Mouse (Mus musculus): ENCODE measurements around the gene Gucy1a1. TPM values are rescaled to one million over a fixed set of nuclear protein-coding genes. Genes with fewer than 3 reads are reported as not detected.

Gucy1a1 gene
- polyA plus RNA-seq, 1 experiment from 2014 or later: 25.4 TPM

DNA sequence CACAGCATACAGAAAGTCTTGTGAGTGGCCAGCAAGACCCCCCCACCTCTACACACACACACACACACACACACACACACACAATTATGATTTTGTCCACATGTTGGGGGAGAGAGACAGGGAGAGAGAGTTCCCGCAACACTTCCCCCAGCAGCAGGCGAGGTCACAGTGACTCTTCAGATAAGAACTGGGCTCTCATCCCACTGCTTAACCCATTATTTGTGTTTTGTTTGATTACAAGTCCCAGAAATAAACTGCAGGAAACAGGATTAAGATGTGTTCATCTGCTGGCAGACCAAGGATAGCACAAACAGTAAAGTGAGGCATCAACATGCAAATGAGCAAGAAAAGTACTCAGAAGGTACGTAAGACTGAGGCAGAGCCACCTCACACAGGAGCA, 33.6 kb downstream of the Gucy1a1 start:
- WGBS: 67% methylated on average over 3 of the region's 3 CpGs
- ATAC-seq: no peak
- Histone ChIP-seq H3K36me3 (ENCODE audit: control insufficient read depth, insufficient read depth, low read length) (0 out of 2 replicates have a peak, but pooled peaks cover 3% of the 10 kb centered on the region), H3K4me2 (ENCODE audit: low read length) (no peak overlapping the region), H3K4me1 (ENCODE audit: control insufficient read depth, insufficient read depth, low read length) (0 out of 2 replicates have a peak, but pooled peaks cover 2% of the 10 kb centered on the region), H3K9me3 (replicated peaks; ENCODE audit: control insufficient read depth, low read length, poor library complexity, severe bottlenecking) (no peaks in the 10 kb centered on the region), H3K4me3 (ENCODE audit: low read depth, low read length) (no peak overlapping the region), H3K9ac (ENCODE audit: low read depth, low read length) (no peak overlapping the region), H3K27me3 (ENCODE audit: control insufficient read depth, insufficient read depth, low read depth, low read length) (no peaks in the 10 kb centered on the region), H3K27ac (ENCODE audit: low read length) (no peak overlapping the region)

DNA sequence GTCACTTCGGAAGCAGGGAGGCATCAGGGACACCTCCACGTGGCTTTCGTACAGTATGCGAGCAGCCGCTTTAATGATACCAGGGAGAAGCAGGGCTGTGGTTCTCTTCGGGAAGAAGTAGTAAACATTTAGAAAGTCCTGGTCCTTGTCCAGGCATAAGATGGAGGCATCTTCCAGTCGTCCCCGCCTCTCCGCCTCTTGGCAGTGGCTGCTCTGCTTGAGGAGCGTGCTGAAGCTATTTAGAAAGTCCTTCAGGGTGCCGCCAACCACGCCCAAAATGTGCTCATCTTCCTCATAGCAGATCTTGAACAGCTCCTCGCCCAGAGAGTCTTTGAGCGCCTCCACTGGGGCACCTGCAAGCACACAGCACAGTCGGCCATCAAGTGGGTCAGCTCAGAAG, 36.6 kb downstream of the Gucy1a1 start:
- no peak overlapping the region for H3K4me2 ChIP-seq (ENCODE audit: low read length)
- no peak overlapping the region for H3K4me3 ChIP-seq (ENCODE audit: low read depth, low read length)
- no peak overlapping the region for H3K27ac ChIP-seq (ENCODE audit: low read length)
- 94% methylated on average over 15 of the region's 15 CpGs for WGBS
- H3K36me3 ChIP-seq (ENCODE audit: control insufficient read depth, insufficient read depth, low read length): 0 out of 2 replicates have a peak, but pooled peaks cover 3% of the 10 kb centered on the region
- 0 out of 2 replicates have a peak, but pooled peaks cover 2% of the 10 kb centered on the region for H3K4me1 ChIP-seq (ENCODE audit: control insufficient read depth, insufficient read depth, low read length)
- no peak for ATAC-seq
- H3K9ac ChIP-seq (ENCODE audit: low read depth, low read length): no peak overlapping the region
- no peaks in the 10 kb centered on the region for H3K27me3 ChIP-seq (ENCODE audit: control insufficient read depth, insufficient read depth, low read depth, low read length)
- no peaks in the 10 kb centered on the region for H3K9me3 ChIP-seq (replicated peaks; ENCODE audit: control insufficient read depth, low read length, poor library complexity, severe bottlenecking)

DNA sequence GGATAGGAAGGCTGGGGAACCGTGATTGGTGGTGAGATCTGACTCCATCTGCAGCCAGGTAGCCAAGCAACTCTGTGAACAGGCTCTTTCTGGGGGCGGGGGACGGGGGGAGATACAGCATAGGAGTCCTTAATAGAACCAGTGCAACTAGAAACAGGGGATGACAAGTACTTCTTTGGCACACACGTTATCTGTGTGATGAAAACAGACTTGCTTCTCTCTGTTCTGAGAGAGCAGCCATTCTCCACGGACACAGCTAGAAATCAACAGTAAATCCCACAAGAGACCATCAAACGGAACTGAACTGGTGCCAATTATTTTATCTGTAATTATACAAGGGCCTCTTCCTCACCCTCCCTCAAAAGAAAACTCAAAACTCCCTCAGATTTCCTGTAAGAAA, 41.4 kb downstream of the Gucy1a1 start:
- Histone ChIP-seq H3K27me3 (ENCODE audit: control insufficient read depth, insufficient read depth, low read depth, low read length) (no peaks in the 10 kb centered on the region), H3K9ac (ENCODE audit: low read depth, low read length) (no peak overlapping the region)
- 62% methylated on average over 6 of the region's 6 CpGs for WGBS

DNA sequence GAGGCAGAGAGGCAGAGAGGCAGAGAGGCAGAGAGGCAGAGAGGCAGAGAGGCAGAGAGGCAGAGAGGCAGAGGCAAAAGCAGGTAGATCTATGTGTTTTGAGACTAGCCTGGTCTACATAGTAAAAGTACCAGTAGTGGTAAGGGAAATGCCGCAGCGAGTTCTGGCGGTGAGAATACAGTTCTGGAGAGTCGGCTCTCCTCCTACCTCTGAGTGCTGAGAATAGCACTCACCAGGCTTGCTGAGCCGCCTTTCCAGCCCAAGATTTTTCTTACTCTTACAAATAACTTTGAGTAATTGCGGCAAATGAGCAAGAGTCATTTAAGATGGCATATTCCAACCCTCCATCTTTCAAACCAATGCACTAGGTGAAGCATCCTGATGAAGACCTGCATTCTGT, 46.5 kb downstream of the Gucy1a1 start:
- H3K36me3 ChIP-seq (ENCODE audit: control insufficient read depth, insufficient read depth, low read length): no peaks in the 10 kb centered on the region
- no peak for ATAC-seq

More for the DNA sequence above, 41.4 kb downstream of the Gucy1a1 start:
- 0 out of 2 replicates have a peak, but pooled peaks cover 3% of the 10 kb centered on the region for H3K36me3 ChIP-seq (ENCODE audit: control insufficient read depth, insufficient read depth, low read length)
- H3K4me1 ChIP-seq (ENCODE audit: control insufficient read depth, insufficient read depth, low read length): no peaks in the 10 kb centered on the region
- no peak overlapping the region for H3K4me2 ChIP-seq (ENCODE audit: low read length)
- ATAC-seq: no peak
- no peaks in the 10 kb centered on the region for H3K9me3 ChIP-seq (replicated peaks; ENCODE audit: control insufficient read depth, low read length, poor library complexity, severe bottlenecking)
- H3K4me3 ChIP-seq (ENCODE audit: low read depth, low read length): no peak overlapping the region
- no peak overlapping the region for H3K27ac ChIP-seq (ENCODE audit: low read length)

DNA sequence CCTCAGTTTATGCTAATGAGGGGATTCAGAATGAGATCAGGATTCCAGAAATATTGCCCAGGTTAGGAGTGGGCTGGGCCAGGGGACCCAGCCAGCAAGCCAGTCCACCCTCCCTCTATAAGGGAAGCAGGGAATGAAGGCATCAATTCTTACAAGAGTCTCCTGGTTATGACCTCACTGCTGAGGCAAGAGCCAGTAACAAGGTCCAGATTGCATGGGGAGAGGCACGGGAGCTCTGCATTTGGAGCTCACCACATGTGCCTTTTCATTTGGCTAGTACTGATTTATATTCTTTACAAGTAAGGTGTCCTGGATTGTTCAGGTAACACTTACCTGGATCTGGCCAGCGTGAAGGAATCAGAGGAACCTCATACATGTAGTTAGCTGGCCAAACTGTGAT, 48.8 kb downstream of the Gucy1a1 start:
- no peak for ATAC-seq
- no peak overlapping the region for H3K27ac ChIP-seq (ENCODE audit: low read length)
- no peaks in the 10 kb centered on the region for H3K4me1 ChIP-seq (ENCODE audit: control insufficient read depth, insufficient read depth, low read length)
- WGBS: 83% methylated on average over 2 of the region's 2 CpGs
- no peak overlapping the region for H3K4me3 ChIP-seq (ENCODE audit: low read depth, low read length)
- H3K9ac ChIP-seq (ENCODE audit: low read depth, low read length): no peak overlapping the region
- no peaks in the 10 kb centered on the region for H3K27me3 ChIP-seq (ENCODE audit: control insufficient read depth, insufficient read depth, low read depth, low read length)
- no peaks in the 10 kb centered on the region for H3K9me3 ChIP-seq (replicated peaks; ENCODE audit: control insufficient read depth, low read length, poor library complexity, severe bottlenecking)
- no peak overlapping the region for H3K4me2 ChIP-seq (ENCODE audit: low read length)
- H3K36me3 ChIP-seq (ENCODE audit: control insufficient read depth, insufficient read depth, low read length): no peaks in the 10 kb centered on the region

More for the DNA sequence above, 46.5 kb downstream of the Gucy1a1 start:
- no peak overlapping the region for H3K27ac ChIP-seq (ENCODE audit: low read length)
- no peaks in the 10 kb centered on the region for H3K9me3 ChIP-seq (replicated peaks; ENCODE audit: control insufficient read depth, low read length, poor library complexity, severe bottlenecking)
- no peak overlapping the region for H3K9ac ChIP-seq (ENCODE audit: low read depth, low read length)
- no peaks in the 10 kb centered on the region for H3K27me3 ChIP-seq (ENCODE audit: control insufficient read depth, insufficient read depth, low read depth, low read length)
- WGBS: 94% methylated on average over 6 of the region's 6 CpGs
- no peaks in the 10 kb centered on the region for H3K4me1 ChIP-seq (ENCODE audit: control insufficient read depth, insufficient read depth, low read length)
- H3K4me2 ChIP-seq (ENCODE audit: low read length): no peak overlapping the region
- no peak overlapping the region for H3K4me3 ChIP-seq (ENCODE audit: low read depth, low read length)

DNA sequence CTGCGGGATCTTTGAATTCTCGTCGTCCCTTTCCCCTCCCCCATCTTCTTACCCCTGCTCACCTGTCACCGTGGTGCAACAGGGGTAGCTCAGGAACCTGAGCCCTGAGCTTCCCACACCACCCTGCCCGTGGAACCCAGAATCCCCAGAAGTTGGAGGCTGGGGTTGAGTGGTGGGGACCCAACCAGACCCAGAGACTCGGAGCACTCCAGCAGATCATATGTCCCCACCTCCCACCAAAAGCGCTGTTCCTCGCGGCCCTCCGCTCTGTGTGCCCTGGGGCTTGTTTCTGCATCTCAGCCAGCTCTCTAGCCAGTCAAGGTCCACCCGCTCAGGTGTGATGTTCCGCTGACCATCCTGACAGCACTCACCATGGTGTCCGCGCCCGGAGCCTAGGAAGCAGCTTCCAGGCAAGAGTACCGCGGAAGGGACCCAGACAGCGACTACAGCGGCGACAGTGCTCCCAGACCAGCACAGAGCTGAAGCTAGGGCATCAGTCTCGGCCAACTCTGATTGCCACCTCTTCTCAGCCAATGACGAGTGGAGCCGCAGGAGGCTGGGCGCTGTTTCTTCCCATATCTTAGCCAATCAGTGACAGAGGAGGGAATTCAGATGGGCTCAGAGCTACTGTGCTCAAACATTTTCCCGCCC, 71.3 kb downstream of the Gucy1a1 start, which contains the start of gene Gucy1b1:
Gene Gucy1b1 (minus strand): TSS at position 489 of the 651 bp plus-strand sequence.
- WGBS: 1% methylated on average over 25 of the region's 25 CpGs
- peak; percentile 100 for ATAC-seq
- peak within 1 kb of the TSS; percentile 78 for H3K27ac ChIP-seq (ENCODE audit: low read length)
- peak within 1 kb of the TSS; percentile 62 for H3K4me3 ChIP-seq (ENCODE audit: low read depth, low read length)
- H3K4me1 ChIP-seq (ENCODE audit: control insufficient read depth, insufficient read depth, low read length): peaks cover 14% of the 10 kb centered on the region
- no peaks in the 10 kb centered on the region for H3K27me3 ChIP-seq (ENCODE audit: control insufficient read depth, insufficient read depth, low read depth, low read length)
- peak within 1 kb of the TSS; percentile 76 for H3K9ac ChIP-seq (ENCODE audit: low read depth, low read length)
- H3K9me3 ChIP-seq (replicated peaks; ENCODE audit: control insufficient read depth, low read length, poor library complexity, severe bottlenecking): no peaks in the 10 kb centered on the region
- H3K4me2 ChIP-seq (ENCODE audit: low read length): peak within 1 kb of the TSS; percentile 78
- no peaks in the 10 kb centered on the region for H3K36me3 ChIP-seq (ENCODE audit: control insufficient read depth, insufficient read depth, low read length)

DNA sequence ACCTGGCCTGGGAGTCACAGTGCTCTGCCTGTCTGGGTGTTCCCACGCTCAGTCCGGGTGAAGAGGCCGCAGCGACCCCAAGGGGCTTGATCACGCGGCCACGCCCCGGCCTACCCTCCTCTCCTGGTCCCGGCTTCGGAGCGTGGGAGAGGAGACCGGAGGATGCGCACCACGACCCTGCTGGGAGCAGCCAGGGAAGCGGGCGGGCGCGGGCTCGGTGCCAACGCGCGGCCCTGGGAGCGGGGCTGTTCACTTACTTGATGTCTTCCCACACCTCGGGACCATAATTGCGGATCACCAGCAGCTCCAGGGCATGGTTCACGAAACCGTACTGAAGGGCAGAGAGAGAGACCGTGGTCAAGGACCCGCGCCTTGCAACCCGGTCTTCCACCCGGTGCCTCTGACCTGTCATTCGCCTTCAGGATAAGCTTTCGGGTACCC, 71.8 kb downstream of the Gucy1a1 start:
- ATAC-seq: peak; percentile 71
- no peaks in the 10 kb centered on the region for H3K36me3 ChIP-seq (ENCODE audit: control insufficient read depth, insufficient read depth, low read length)
- H3K4me1 ChIP-seq (ENCODE audit: control insufficient read depth, insufficient read depth, low read length): peaks cover 14% of the 10 kb centered on the region
- H3K27ac ChIP-seq (ENCODE audit: low read length): peak overlapping the region; percentile 78
- peak overlapping the region; percentile 62 for H3K4me3 ChIP-seq (ENCODE audit: low read depth, low read length)
- peak overlapping the region; percentile 78 for H3K4me2 ChIP-seq (ENCODE audit: low read length)
- H3K9ac ChIP-seq (ENCODE audit: low read depth, low read length): peak overlapping the region; percentile 76
- WGBS: under 1% methylated on average over 32 of the region's 34 CpGs
- H3K9me3 ChIP-seq (replicated peaks; ENCODE audit: control insufficient read depth, low read length, poor library complexity, severe bottlenecking): no peaks in the 10 kb centered on the region
- no peaks in the 10 kb centered on the region for H3K27me3 ChIP-seq (ENCODE audit: control insufficient read depth, insufficient read depth, low read depth, low read length)

DNA sequence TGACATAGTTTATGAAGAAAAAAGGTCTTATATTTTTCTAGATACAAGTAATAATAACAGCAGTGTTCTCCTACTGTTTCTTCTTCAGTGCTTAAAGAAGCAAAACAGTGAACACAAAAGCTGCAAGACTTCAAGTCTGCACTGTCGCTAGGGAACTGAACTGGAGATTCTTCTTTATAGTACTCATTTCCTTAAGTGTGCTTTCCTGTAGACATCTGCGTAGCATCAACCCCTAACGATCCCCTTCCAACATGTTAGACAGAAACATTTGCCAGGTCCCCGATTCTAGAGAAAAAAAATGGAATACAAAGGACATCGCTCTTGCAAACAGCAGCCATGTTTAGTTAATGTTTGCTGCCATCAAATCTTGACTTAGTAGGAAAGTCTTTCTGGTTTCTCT, 77.8 kb downstream of the Gucy1a1 start:
- no peak for ATAC-seq
- Histone ChIP-seq H3K9me3 (replicated peaks; ENCODE audit: control insufficient read depth, low read length, poor library complexity, severe bottlenecking) (no peaks in the 10 kb centered on the region), H3K4me2 (ENCODE audit: low read length) (no peak overlapping the region), H3K4me1 (ENCODE audit: control insufficient read depth, insufficient read depth, low read length) (peaks cover 7% of the 10 kb centered on the region; the same call in 1 of the 2 replicates), H3K27ac (ENCODE audit: low read length) (no peak overlapping the region), H3K4me3 (ENCODE audit: low read depth, low read length) (no peak overlapping the region), H3K9ac (ENCODE audit: low read depth, low read length) (no peak overlapping the region), H3K36me3 (ENCODE audit: control insufficient read depth, insufficient read depth, low read length) (no peaks in the 10 kb centered on the region), H3K27me3 (ENCODE audit: control insufficient read depth, insufficient read depth, low read depth, low read length) (no peaks in the 10 kb centered on the region)
- WGBS: 90% methylated on average over 5 of the region's 5 CpGs

DNA sequence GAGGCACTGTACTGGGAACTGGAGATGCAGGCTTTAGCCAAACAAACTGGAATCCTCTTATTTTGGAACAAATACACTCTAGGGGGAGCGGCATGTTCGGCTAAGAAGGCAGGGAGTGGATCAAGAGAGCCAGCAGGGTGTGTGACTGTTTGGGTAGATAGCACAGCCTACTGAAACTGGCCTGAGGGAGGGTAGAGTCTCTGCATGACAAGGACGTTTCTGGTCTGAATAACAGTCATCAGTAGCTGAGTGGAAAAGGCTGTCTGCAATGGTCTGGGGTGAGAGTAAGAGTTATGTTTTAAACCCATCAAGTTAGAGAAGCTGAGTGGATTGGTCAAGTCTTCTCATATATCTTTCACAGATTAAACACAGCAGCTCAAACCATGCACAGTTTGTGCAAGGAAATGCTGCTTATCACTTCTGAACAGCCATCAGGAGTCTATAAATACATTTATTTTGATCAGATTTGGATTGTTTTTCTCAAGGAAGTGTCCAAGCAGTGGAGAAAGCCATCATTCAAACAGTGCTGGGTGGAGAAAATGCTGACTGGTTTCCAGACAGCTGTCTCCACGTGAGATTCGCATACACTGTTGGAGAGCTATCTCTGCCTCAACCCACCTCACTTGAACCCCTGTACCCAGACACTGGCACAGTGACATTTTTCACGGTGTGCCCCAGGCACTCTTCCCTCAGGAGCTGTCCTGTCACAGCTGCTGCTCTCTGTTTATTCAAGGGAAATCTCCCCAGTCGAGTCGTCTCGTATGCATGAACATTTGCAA, 84.0 kb downstream of the Gucy1a1 start:
- H3K4me1 ChIP-seq (ENCODE audit: control insufficient read depth, insufficient read depth, low read length): 0 out of 2 replicates have a peak, but pooled peaks cover 5% of the 10 kb centered on the region
- peak; percentile 51; the same call in 1 of the 2 replicates for ATAC-seq
- H3K27ac ChIP-seq (ENCODE audit: low read length): no peak overlapping the region
- no peak overlapping the region for H3K4me3 ChIP-seq (ENCODE audit: low read depth, low read length)
- H3K9me3 ChIP-seq (replicated peaks; ENCODE audit: control insufficient read depth, low read length, poor library complexity, severe bottlenecking): no peaks in the 10 kb centered on the region
- H3K4me2 ChIP-seq (ENCODE audit: low read length): no peak overlapping the region
- WGBS: 39% methylated on average over 9 of the region's 9 CpGs
- no peak overlapping the region for H3K9ac ChIP-seq (ENCODE audit: low read depth, low read length)
- no peaks in the 10 kb centered on the region for H3K36me3 ChIP-seq (ENCODE audit: control insufficient read depth, insufficient read depth, low read length)
- H3K27me3 ChIP-seq (ENCODE audit: control insufficient read depth, insufficient read depth, low read depth, low read length): no peaks in the 10 kb centered on the region

Data from midbrain, embryonic 16.5 days (tissue).